Mouse (Mus musculus) embryonic facial prominence, embryonic 15.5 days (tissue): ENCODE results near the gene Nol3. TPM values are rescaled to one million over a fixed set of nuclear protein-coding genes. Genes with fewer than 3 reads are reported as not detected.

Experiments used
- ATAC-seq: fragments of 200-750 bp; cut with Nextera tagmentation; 2 replicates; pipeline ENCODE4 v1.8.0; 2017; ENCODE audit warnings: low read depth, moderate TSS enrichment; ENCODE audit not compliant: insufficient number of reproducible peaks, low FRiP score, low TSS enrichment
- H3K27ac ChIP-seq: fragments of 300-500 bp; sonication (generic); replicated peaks from 2 replicates; pipeline ENCODE4 v1.5.1; 2015; ENCODE audit warnings: mild to moderate bottlenecking, inconsistent platforms
- H3K27me3 ChIP-seq: fragments of 300-500 bp; sonication (generic); 2 replicates; pipeline ENCODE4 v1.6.1; 2015; ENCODE audit warnings: inconsistent platforms
- H3K36me3 ChIP-seq: fragments of 300-500 bp; sonication (generic); 2 replicates; pipeline ENCODE4 v1.6.1; 2015; ENCODE audit warnings: mild to moderate bottlenecking, inconsistent platforms
- H3K4me1 ChIP-seq: fragments of 300-500 bp; sonication (generic); 2 replicates; pipeline ENCODE4 v1.6.1; 2015; ENCODE audit warnings: inconsistent platforms
- H3K4me2 ChIP-seq: fragments of 300-500 bp; sonication (generic); replicated peaks from 2 replicates; pipeline ENCODE4 v1.6.1; 2015; ENCODE audit warnings: mild to moderate bottlenecking, inconsistent platforms
- H3K4me3 ChIP-seq: fragments of 300-500 bp; sonication (generic); replicated peaks from 2 replicates; pipeline ENCODE4 v1.5.1; 2015; ENCODE audit warnings: mild to moderate bottlenecking, inconsistent platforms
- H3K9ac ChIP-seq: fragments of 300-500 bp; sonication (generic); 2 replicates; pipeline ENCODE4 v1.6.1; 2015; ENCODE audit warnings: inconsistent platforms
- H3K9me3 ChIP-seq: fragments of 300-500 bp; sonication (generic); replicated peaks from 2 replicates; pipeline ENCODE4 v1.6.1; 2016; ENCODE audit warnings: inconsistent platforms
- WGBS: fragments of 180-500 bp; shearing (Covaris S2); methylation state at CpG from one replicate; pipeline ENCODE4 v1.1.7; 2015; 5-methylcytosine and 5-hydroxymethylcytosine counted together
- polyA plus RNA-seq: library from polyadenylated mRNA; unstranded; fragments of >200 nt; fragmentation: Nextera tagmentation; extraction: Ambion mirVana; gene quantifications from 2 replicates; pipeline ENCODE4 v1.2.1, GENCODE M21; 2015

The Nol3 gene
- polyA plus RNA-seq, 1 experiment from 2014 or later: 3.6 TPM

DNA sequence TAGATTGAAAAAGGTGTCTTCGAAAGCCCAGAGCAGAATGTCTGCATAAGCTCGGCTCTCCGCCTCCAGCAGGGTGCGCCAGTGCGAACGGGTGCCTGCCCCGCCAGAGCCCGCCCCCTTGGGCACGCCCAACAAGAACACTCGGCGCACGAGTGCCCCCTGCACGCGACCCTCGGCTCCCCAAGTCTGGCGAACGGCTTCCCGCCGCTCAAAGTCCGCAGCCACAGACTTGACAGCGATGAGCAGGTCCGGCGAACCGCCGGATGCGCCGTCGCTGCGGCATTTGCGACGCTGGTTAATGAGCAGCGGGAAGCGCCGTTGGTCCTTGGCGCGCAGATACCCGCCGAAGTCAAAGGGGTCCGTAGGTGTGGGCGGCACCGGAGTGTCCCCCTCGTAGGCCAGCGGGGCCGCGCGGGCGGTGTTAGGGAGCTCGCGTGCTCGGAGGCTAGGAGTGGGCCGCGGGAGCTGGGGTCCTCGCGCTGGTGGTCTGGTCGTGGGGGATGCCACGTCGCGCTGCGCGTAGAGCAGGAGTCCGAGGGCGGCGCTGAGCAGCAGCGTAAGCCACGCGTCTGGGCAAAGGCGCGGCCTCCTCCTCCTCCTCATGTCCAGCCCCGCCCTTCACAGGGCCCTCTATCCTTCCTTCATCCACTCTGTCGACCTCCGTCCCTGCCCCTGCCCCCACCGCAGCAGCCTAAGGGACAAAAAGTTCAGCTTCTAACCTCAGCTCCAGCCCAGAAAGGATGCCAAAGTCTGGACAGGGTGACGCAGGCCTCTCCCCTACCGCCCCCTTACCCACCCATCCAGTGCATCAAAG, 21.6 kb upstream of the Nol3 start:
- WGBS: under 1% methylated on average over 74 of the region's 74 CpGs
- H3K4me1 ChIP-seq: peaks cover 37% of the 10 kb centered on the region
- H3K9me3 ChIP-seq: no peaks in the 10 kb centered on the region
- H3K27ac ChIP-seq: peak overlapping the region; percentile 95
- peak overlapping the region; percentile 92 for H3K4me2 ChIP-seq
- peak overlapping the region; percentile 67 for H3K4me3 ChIP-seq
- H3K27me3 ChIP-seq: peaks cover 20% of the 10 kb centered on the region
- peak overlapping the region; percentile 73 for H3K9ac ChIP-seq
- peaks cover 39% of the 10 kb centered on the region for H3K36me3 ChIP-seq
- ATAC-seq: peak; percentile 91

GRCm38 (mm10) chr8:105254966-105255350, 21.0 kb upstream of the Nol3 start, which contains the start of gene B3gnt9:
B3gnt9 (minus strand) TSS chr8:105255153.
- under 1% methylated on average over 14 of the region's 14 CpGs for WGBS
- peaks cover 26% of the 10 kb centered on the region for H3K27me3 ChIP-seq
- peak; percentile 86 for ATAC-seq
- H3K9ac ChIP-seq: peak within 1 kb of the TSS; percentile 73
- peak within 1 kb of the TSS; percentile 92 for H3K4me2 ChIP-seq
- peaks cover 33% of the 10 kb centered on the region for H3K36me3 ChIP-seq
- peaks cover 43% of the 10 kb centered on the region for H3K4me1 ChIP-seq
- peak within 1 kb of the TSS; percentile 95 for H3K27ac ChIP-seq
- H3K9me3 ChIP-seq: no peaks in the 10 kb centered on the region
- peak within 1 kb of the TSS; percentile 67 for H3K4me3 ChIP-seq

GRCm38 (mm10) chr8:105257318-105258114, 18.4 kb upstream of the Nol3 start:
- no peak overlapping the region for H3K4me2 ChIP-seq
- H3K36me3 ChIP-seq: peaks cover 11% of the 10 kb centered on the region
- H3K4me1 ChIP-seq: peaks cover 47% of the 10 kb centered on the region
- ATAC-seq: no peak
- H3K27me3 ChIP-seq: peaks cover 41% of the 10 kb centered on the region
- H3K9ac ChIP-seq: no peak overlapping the region
- no peak overlapping the region for H3K27ac ChIP-seq
- no peaks in the 10 kb centered on the region for H3K9me3 ChIP-seq
- WGBS: 70% methylated on average over 7 of the region's 7 CpGs
- no peak overlapping the region for H3K4me3 ChIP-seq

- no peak for ATAC-seq
- Histone ChIP-seq H3K27me3 (peaks cover 51% of the 10 kb centered on the region), H3K4me3 (peak overlapping the region; percentile 40), H3K9ac (no peak overlapping the region), H3K4me2 (peak overlapping the region; percentile 68), H3K4me1 (peaks cover 38% of the 10 kb centered on the region), H3K36me3 (no peaks in the 10 kb centered on the region), H3K27ac (no peak overlapping the region), H3K9me3 (no peaks in the 10 kb centered on the region)
- 6% methylated on average over 55 of the region's 55 CpGs for WGBS
Measured at GRCm38 (mm10) chr8:105258911-105259720, 16.8 kb upstream of the Nol3 start.

GRCm38 (mm10) chr8:105259721-105260320, 16.1 kb upstream of the Nol3 start:
- Histone ChIP-seq H3K4me3 (peak overlapping the region; percentile 40), H3K27me3 (peaks cover 51% of the 10 kb centered on the region), H3K9ac (no peak overlapping the region), H3K9me3 (no peaks in the 10 kb centered on the region), H3K4me1 (peaks cover 36% of the 10 kb centered on the region), H3K27ac (no peak overlapping the region), H3K4me2 (peak overlapping the region; percentile 68), H3K36me3 (no peaks in the 10 kb centered on the region)
- 1% methylated on average over 30 of the region's 30 CpGs for WGBS
- ATAC-seq: no peak

- Histone ChIP-seq H3K27me3 (peaks cover 53% of the 10 kb centered on the region), H3K4me3 (no peak overlapping the region), H3K9me3 (no peaks in the 10 kb centered on the region), H3K4me1 (peaks cover 35% of the 10 kb centered on the region), H3K36me3 (no peaks in the 10 kb centered on the region), H3K9ac (no peak overlapping the region), H3K4me2 (no peak overlapping the region), H3K27ac (no peak overlapping the region)
- ATAC-seq: no peak
- 64% methylated on average over 7 of the region's 7 CpGs for WGBS
Measured at GRCm38 (mm10) chr8:105260371-105261099, 15.4 kb upstream of the Nol3 start.

- Histone ChIP-seq H3K9me3 (no peaks in the 10 kb centered on the region), H3K36me3 (no peaks in the 10 kb centered on the region), H3K4me1 (peaks cover 33% of the 10 kb centered on the region), H3K9ac (no peak overlapping the region), H3K27me3 (peaks cover 57% of the 10 kb centered on the region), H3K4me2 (no peak overlapping the region), H3K4me3 (no peak overlapping the region), H3K27ac (no peak overlapping the region)
- 86% methylated on average over 12 of the region's 12 CpGs for WGBS
- no peak for ATAC-seq
Measured at GRCm38 (mm10) chr8:105261326-105261980, 14.5 kb upstream of the Nol3 start.

- H3K4me1 ChIP-seq: peaks cover 38% of the 10 kb centered on the region
- 40% methylated on average over 16 of the region's 16 CpGs for WGBS
- H3K9me3 ChIP-seq: no peaks in the 10 kb centered on the region
- peak overlapping the region; percentile 90 for H3K4me2 ChIP-seq
- H3K36me3 ChIP-seq: no peaks in the 10 kb centered on the region
- ATAC-seq: no peak
- peak overlapping the region; percentile 73 for H3K4me3 ChIP-seq
- no peak overlapping the region for H3K27ac ChIP-seq
- no peak overlapping the region for H3K9ac ChIP-seq
- peaks cover 69% of the 10 kb centered on the region for H3K27me3 ChIP-seq
Measured at GRCm38 (mm10) chr8:105263244-105263912, 12.6 kb upstream of the Nol3 start.

GRCm38 (mm10) chr8:105264024-105264982, 11.6 kb upstream of the Nol3 start, which contains the start of the genes Tradd and Fbxl8:
Tradd (minus strand) TSS chr8:105264609.
Fbxl8 (plus strand) TSS chr8:105264648.
- Histone ChIP-seq H3K4me2 (peak within 1 kb of the TSS; percentile 90), H3K36me3 (no peaks in the 10 kb centered on the region), H3K9ac (peak within 1 kb of the TSS; percentile 54), H3K27ac (no peak within 1 kb of the TSS), H3K4me1 (peaks cover 38% of the 10 kb centered on the region), H3K27me3 (peaks cover 69% of the 10 kb centered on the region), H3K4me3 (peak within 1 kb of the TSS; percentile 73), H3K9me3 (no peaks in the 10 kb centered on the region)
- ATAC-seq: peak; percentile 55; the same call in 1 of the 2 replicates
- WGBS: 1% methylated on average over 54 of the region's 54 CpGs
